Mouse (Mus musculus) limb, embryonic 12.5 days (tissue): ENCODE measurements at regions not wholly inside any gene's neighbourhood (a gene's known extent, or its start where the extent isn't known, plus 50 kb on each side); places are given as distances from the start of the nearest gene placed in this dataset.

ENCODE experiments used
- ATAC-seq: fragments of 200-750 bp; cut with Nextera tagmentation; 2 replicates; pipeline ENCODE4 v1.8.0; 2017; ENCODE audit warnings: low read depth, moderate TSS enrichment; ENCODE audit not compliant: insufficient number of reproducible peaks, insufficient read depth, low FRiP score, low TSS enrichment
- H3K27ac ChIP-seq: fragments of 300-500 bp; sonication (generic); 2 replicates; pipeline ENCODE4 v1.5.1; 2016; ENCODE audit warnings: mild to moderate bottlenecking, moderate library complexity
- H3K27me3 ChIP-seq: fragments of 300-500 bp; sonication (generic); 2 replicates; pipeline ENCODE4 v1.6.1; 2016; ENCODE audit warnings: mild to moderate bottlenecking, moderate library complexity
- H3K36me3 ChIP-seq: fragments of 300-500 bp; sonication (generic); 2 replicates; pipeline ENCODE4 v1.6.1; 2016; ENCODE audit warnings: mild to moderate bottlenecking, moderate library complexity
- H3K4me1 ChIP-seq: fragments of 300-500 bp; sonication (generic); replicated peaks from 2 replicates; pipeline ENCODE4 v1.6.1; 2016
- H3K4me2 ChIP-seq: fragments of 300-500 bp; sonication (generic); 2 replicates; pipeline ENCODE4 v1.6.1; 2016; ENCODE audit warnings: mild to moderate bottlenecking, moderate library complexity
- H3K4me3 ChIP-seq: fragments of 300-500 bp; sonication (generic); replicated peaks from 2 replicates; pipeline ENCODE4 v1.5.1; 2016; ENCODE audit warnings: mild to moderate bottlenecking
- H3K9ac ChIP-seq: fragments of 300-500 bp; sonication (generic); replicated peaks from 2 replicates; pipeline ENCODE4 v1.6.1; 2016; ENCODE audit warnings: mild to moderate bottlenecking, moderate library complexity
- H3K9me3 ChIP-seq: fragments of 300-500 bp; sonication (generic); 2 replicates; pipeline ENCODE4 v1.6.1; 2016; ENCODE audit warnings: mild to moderate bottlenecking, moderate library complexity
- WGBS: fragments of 180-500 bp; shearing (Covaris S2); methylation state at CpG from one replicate; pipeline ENCODE4 v1.1.7; 2016; 5-methylcytosine and 5-hydroxymethylcytosine counted together

DNA sequence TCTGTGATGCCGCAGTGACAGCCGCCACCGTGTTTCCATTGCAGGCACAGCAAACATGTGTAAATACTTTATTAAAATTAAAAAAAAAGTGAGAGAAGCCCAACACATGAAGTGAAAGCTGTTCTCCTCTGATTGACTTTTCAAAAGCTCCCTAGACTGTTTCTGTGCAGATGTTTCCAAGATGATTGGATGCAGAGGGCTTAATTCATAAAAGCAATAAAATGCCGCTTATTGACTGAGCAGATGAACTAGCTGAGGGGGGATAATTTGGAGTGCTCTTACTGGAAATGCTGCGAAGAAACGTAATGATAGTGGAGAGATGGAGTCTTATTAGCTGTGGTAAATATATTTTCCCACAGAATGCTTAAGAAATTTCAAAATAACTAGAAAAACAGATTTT is 170.4 kb downstream of the Rnf144a start:
- 84% methylated on average over 6 of the region's 6 CpGs for WGBS

DNA sequence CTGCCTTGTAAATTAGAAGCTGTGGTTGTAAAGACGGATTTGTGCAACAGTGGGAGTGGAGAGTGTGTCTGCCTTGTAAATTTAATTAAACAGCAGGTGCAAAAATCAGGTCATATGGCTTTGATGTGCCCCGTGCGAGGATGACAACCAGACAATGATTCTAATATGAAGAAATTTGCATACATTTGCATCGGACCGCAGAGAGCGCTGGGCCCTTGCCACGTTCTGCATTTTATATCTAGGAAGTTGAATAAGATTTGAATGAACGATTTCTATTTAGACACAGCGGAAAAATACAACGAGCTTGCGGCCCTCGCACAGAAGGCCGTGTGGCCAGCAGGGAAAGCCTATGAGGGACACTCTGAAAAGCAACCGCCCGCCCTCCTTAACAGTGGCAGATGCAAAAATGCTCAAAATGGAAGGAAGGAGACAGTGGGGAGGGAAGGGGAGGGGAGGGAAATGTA is 187.5 kb downstream of the Rnf144a start:
- Histone ChIP-seq H3K27me3 (no peaks in the 10 kb centered on the region), H3K4me1 (no peaks in the 10 kb centered on the region), H3K4me3 (no peak overlapping the region), H3K4me2 (no peak overlapping the region), H3K9ac (no peak overlapping the region), H3K36me3 (no peaks in the 10 kb centered on the region), H3K27ac (no peak overlapping the region), H3K9me3 (no peaks in the 10 kb centered on the region)
- 83% methylated on average over 15 of the region's 15 CpGs for WGBS
- no peak for ATAC-seq

More for the DNA sequence above, 170.4 kb downstream of the Rnf144a start:
- ATAC-seq: no peak
- Histone ChIP-seq H3K4me3 (no peak overlapping the region), H3K36me3 (no peaks in the 10 kb centered on the region), H3K4me1 (no peaks in the 10 kb centered on the region), H3K27ac (no peak overlapping the region), H3K4me2 (no peak overlapping the region), H3K9me3 (no peaks in the 10 kb centered on the region), H3K27me3 (no peaks in the 10 kb centered on the region), H3K9ac (no peak overlapping the region)

- Histone ChIP-seq H3K4me1 (no peaks in the 10 kb centered on the region), H3K4me3 (no peak overlapping the region), H3K27me3 (no peaks in the 10 kb centered on the region), H3K36me3 (no peaks in the 10 kb centered on the region), H3K27ac (no peak overlapping the region), H3K4me2 (no peak overlapping the region), H3K9me3 (no peaks in the 10 kb centered on the region), H3K9ac (no peak overlapping the region)
- no peak for ATAC-seq
- 11% methylated on average over 2 of the region's 2 CpGs for WGBS
These were observed 188.7 kb downstream of the Rnf144a start for GRCm38 (mm10) chr12:26226363-26226762.

- Histone ChIP-seq H3K4me2 (no peak overlapping the region), H3K9me3 (no peaks in the 10 kb centered on the region), H3K4me1 (peaks cover 10% of the 10 kb centered on the region), H3K4me3 (no peak overlapping the region), H3K27me3 (no peaks in the 10 kb centered on the region), H3K9ac (no peak overlapping the region), H3K27ac (no peak overlapping the region), H3K36me3 (no peaks in the 10 kb centered on the region)
- 86% methylated on average over 1 of the region's 1 CpGs for WGBS
- no peak for ATAC-seq
These were observed 202.6 kb downstream of the Rnf144a start for GRCm38 (mm10) chr12:26212447-26212846.

- no peak overlapping the region for H3K4me2 ChIP-seq
- no peak overlapping the region for H3K27ac ChIP-seq
- no peak overlapping the region for H3K9ac ChIP-seq
- peaks cover 10% of the 10 kb centered on the region for H3K4me1 ChIP-seq
- WGBS: 62% methylated on average over 10 of the region's 10 CpGs
- H3K4me3 ChIP-seq: no peak overlapping the region
- no peak for ATAC-seq
- H3K36me3 ChIP-seq: no peaks in the 10 kb centered on the region
- no peaks in the 10 kb centered on the region for H3K9me3 ChIP-seq
- H3K27me3 ChIP-seq: no peaks in the 10 kb centered on the region
These were observed 203.6 kb downstream of the Rnf144a start for GRCm38 (mm10) chr12:26211423-26211822.

DNA sequence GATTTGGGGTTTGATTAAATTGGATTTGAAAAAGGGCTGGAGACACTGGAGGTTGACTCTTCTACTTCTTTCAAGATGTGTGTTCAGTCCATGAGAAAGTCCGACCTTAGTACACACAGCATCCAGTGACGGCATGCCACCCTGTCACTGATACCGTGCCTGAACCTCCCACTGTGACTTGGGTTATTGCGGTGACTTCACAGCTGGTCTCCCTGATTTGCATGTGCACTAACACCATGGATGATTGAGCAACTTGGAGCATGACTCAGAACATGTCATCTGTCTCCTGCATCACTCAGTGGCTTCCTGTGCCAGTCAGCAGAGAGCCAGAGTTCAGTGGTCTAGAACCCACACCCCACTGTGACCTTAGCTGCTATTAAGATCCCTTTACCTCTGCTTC is 208.3 kb downstream of the Rnf144a start:
- WGBS: 90% methylated on average over 4 of the region's 4 CpGs
- H3K9me3 ChIP-seq: no peaks in the 10 kb centered on the region
- no peak for ATAC-seq
- H3K4me1 ChIP-seq: peaks cover 10% of the 10 kb centered on the region
- H3K4me3 ChIP-seq: no peak overlapping the region
- no peaks in the 10 kb centered on the region; the same call in 1 of the 2 replicates for H3K27me3 ChIP-seq
- H3K9ac ChIP-seq: no peak overlapping the region
- no peak overlapping the region for H3K27ac ChIP-seq
- H3K4me2 ChIP-seq: no peak overlapping the region
- H3K36me3 ChIP-seq: no peaks in the 10 kb centered on the region

DNA sequence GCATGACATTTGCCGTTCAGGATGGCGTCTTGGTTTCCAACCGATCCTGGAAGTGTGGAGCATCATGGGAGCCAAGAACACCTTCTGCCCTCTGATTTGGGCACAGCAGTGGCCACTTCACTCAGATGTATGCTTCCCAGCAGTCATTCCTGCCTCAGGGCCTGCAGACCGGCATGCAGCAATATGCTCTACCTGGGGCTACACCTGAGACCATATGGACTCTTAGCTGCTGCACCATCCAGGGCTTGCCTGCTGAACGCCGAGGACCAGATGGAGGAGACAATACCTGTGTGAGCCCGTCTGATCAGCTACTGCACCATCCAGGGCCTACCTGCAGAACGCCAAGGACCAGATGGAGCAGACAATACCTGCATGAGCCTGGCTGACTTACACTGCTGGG is 209.0 kb downstream of the Rnf144a start:
- 91% methylated on average over 8 of the region's 8 CpGs for WGBS
- Histone ChIP-seq H3K27me3 (no peaks in the 10 kb centered on the region; the same call in 1 of the 2 replicates), H3K27ac (no peak overlapping the region), H3K4me2 (no peak overlapping the region), H3K4me1 (peaks cover 8% of the 10 kb centered on the region), H3K9ac (no peak overlapping the region), H3K36me3 (no peaks in the 10 kb centered on the region), H3K9me3 (no peaks in the 10 kb centered on the region), H3K4me3 (no peak overlapping the region)
- no peak for ATAC-seq

DNA sequence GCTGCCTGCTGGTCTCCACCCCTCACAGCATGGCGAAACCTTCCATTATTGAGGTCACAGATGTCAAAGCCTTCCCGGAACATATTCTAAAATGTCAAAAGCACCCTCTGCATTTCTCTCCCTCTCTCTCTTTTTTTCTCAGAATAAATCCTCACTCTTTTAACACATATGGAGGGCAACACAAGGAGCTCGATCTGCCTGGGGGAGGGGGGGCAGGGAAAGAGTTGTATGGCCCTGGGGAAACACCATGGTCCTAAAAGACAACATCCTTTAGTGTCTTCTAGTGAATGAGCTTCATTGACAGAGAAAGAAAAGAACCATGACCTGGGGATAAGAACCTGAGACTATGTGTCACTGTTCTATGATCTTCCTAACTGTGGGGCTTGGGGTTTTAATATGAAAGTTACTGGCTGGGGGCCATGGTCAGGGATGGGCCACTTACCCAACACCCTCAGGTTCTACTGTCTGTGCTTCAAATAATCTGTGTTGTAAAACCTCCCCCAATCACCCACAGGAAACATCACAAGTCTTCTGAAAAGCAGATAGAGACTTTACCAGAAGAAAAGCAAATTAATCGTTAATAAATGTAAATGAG is 223.0 kb downstream of the Rnf144a start:
- 51% methylated on average over 4 of the region's 4 CpGs for WGBS

DNA sequence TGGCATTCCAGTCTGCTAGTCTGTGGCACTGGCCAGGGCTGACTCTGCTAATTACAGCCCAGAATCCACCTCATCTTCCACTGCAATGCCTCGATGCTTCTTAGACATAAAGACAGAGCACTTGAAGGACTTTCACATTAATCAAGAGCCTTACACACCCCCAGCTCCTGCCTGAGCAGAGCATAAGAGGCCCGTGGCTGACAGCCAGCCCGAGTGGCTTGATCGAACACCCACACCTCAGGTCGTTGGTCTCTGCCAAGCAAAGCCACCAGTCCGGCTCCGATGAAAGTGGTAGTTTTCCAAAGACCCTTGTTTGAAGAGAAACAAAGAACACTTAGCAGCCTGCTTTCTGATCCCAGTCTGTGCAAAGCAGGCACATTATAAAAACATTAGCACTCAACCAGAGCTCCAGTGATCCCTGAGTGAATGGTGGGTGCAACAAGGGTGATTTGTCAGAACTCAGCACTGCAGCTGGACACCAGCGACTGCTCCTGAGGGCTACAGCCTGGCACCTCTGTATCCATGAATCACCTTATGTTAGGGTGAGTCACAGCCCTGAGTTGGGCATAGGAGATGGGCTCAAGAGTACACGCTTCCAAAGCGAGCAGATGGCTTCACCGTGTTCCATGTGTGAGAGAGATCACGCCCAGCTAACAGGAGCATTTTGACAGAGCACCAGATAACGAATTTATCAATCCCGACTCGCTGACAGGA is 223.6 kb downstream of the Rnf144a start:
- H3K9me3 ChIP-seq: no peaks in the 10 kb centered on the region
- H3K27me3 ChIP-seq: 0 out of 2 replicates have a peak, but pooled peaks cover 6% of the 10 kb centered on the region
- H3K36me3 ChIP-seq: no peaks in the 10 kb centered on the region
- WGBS: 38% methylated on average over 15 of the region's 15 CpGs
- no peak overlapping the region for H3K9ac ChIP-seq
- no peak overlapping the region for H3K27ac ChIP-seq
- no peak overlapping the region for H3K4me3 ChIP-seq
- ATAC-seq: no peak
- peaks cover 8% of the 10 kb centered on the region for H3K4me1 ChIP-seq
- no peak overlapping the region for H3K4me2 ChIP-seq

More for the DNA sequence above, 223.0 kb downstream of the Rnf144a start:
- peaks cover 8% of the 10 kb centered on the region for H3K4me1 ChIP-seq
- no peak overlapping the region for H3K4me3 ChIP-seq
- no peak for ATAC-seq
- H3K9me3 ChIP-seq: no peaks in the 10 kb centered on the region
- H3K27ac ChIP-seq: no peak overlapping the region
- H3K27me3 ChIP-seq: 0 out of 2 replicates have a peak, but pooled peaks cover 6% of the 10 kb centered on the region
- no peaks in the 10 kb centered on the region for H3K36me3 ChIP-seq
- H3K4me2 ChIP-seq: no peak overlapping the region
- no peak overlapping the region for H3K9ac ChIP-seq

DNA sequence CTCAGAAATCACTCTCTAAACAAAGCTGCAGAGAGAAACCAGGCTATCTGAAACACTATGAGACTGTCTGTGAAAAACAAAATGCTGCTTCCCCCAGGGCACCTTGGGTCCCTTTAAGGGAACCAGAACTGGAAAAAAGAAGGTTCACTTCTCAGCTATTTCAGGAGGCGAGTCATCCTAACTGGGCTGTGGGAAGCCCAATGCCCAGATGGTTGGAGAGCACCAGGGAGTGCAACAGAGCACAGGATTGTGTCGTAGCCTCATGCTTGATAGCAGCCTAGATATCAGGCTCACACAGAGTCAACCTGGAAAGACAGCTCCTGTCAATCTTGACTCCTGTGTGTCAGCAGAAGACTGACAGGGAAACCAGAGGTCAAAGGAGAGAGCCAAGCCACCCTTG is 226.1 kb downstream of the Rnf144a start:
- 74% methylated on average over 2 of the region's 2 CpGs for WGBS
- Histone ChIP-seq H3K4me3 (no peak overlapping the region), H3K9ac (no peak overlapping the region), H3K27me3 (0 out of 2 replicates have a peak, but pooled peaks cover 6% of the 10 kb centered on the region), H3K4me1 (peaks cover 8% of the 10 kb centered on the region), H3K9me3 (no peaks in the 10 kb centered on the region), H3K27ac (no peak overlapping the region), H3K36me3 (no peaks in the 10 kb centered on the region), H3K4me2 (no peak overlapping the region)
- no peak for ATAC-seq

DNA sequence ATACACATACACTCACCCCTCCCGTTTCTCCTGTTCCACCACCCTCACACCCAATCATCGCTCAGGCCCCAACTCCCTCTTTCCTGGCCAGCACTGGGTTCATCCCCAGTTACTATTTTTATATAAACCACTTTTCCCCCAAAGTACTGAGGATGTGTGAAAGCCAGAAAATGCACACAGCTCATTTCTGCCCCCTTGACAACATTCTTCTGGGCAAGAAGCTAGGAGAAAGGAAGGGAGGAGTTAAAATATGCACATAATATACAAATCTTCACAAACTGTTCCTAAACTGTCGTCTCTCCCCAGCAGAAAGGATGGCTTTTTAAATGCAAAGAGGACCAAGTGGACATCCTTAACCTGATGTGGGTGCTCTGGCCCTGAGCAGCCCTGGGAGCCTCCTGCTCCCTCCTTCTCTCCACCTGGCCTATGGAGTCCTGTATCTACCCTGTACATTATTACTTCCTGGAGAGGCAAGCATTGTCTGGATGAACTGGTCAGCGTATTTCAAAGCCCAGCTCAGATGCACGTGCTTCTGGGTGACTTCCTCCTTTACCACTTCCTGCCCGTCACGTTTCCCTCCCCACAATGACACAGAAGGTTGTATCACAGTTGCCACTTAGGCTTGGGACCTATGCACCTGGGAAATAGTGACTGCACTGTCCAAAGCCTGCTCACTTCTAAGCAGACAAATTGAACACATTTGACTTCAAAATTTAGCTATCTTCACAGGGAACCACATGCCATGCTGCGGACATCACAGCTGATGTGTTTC is 227.8 kb downstream of the Rnf144a start:
- ATAC-seq: no peak
- no peaks in the 10 kb centered on the region for H3K36me3 ChIP-seq
- H3K27me3 ChIP-seq: 0 out of 2 replicates have a peak, but pooled peaks cover 6% of the 10 kb centered on the region
- 84% methylated on average over 8 of the region's 8 CpGs for WGBS
- no peaks in the 10 kb centered on the region for H3K9me3 ChIP-seq
- no peak overlapping the region for H3K27ac ChIP-seq
- H3K4me2 ChIP-seq: no peak overlapping the region
- no peak overlapping the region for H3K9ac ChIP-seq
- H3K4me1 ChIP-seq: peaks cover 8% of the 10 kb centered on the region
- H3K4me3 ChIP-seq: no peak overlapping the region
